ENCODE assay signal across 9 mouse cellular contexts in the genomic region with DNA sequence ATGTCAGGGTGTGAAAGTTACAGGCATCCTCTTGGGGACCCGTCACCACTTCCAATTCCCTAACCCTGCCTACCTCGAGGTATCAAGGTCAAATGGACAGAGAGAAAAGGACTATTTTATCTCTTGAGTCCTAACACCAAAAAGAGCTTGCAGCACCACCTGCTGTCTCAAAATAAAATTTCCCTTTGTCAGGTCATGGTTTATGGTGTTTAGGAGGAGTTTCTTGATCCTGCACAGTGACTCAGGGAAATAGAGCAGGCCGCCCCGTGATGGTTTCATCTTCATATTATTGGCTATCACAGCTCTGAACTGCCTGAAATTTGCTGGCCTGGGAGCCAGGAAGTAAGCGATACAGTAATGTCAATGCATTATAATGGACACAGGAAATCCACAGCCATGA. TPM values are rescaled to one million over a fixed set of nuclear protein-coding genes. Genes with fewer than 3 reads are reported as not detected.
DNase-seq lines count a peak whose midpoint lies in the region; ATAC-seq and TF ChIP-seq lines count a peak whose summit lies in the region.
"Had no signal": no experiment of that assay in that cellular context is flagged by ENCODE, and none has a peak within 500 bp of the region (broad histone marks: within the 10 kb centered on the region; RNA-seq: fewer than 3 reads in every experiment).

No protein-coding gene starts in this region.

- H3K4me3 ChIP-seq in forebrain, postnatal 0 days (ENCODE audit: low read depth, low read length) = no peak overlapping the region
- H3K4me3 ChIP-seq in forebrain, embryonic 12.5 days (replicated peaks) = no peak overlapping the region

- no peaks in the 10 kb centered on the region for H3K9me3 ChIP-seq in forebrain, postnatal 0 days (ENCODE audit: low read length)
- H3K9me3 ChIP-seq in forebrain, embryonic 12.5 days = no peaks in the 10 kb centered on the region
- H3K9me3 ChIP-seq: G1E had no signal

- TF ChIP-seq CTCF in forebrain, postnatal 0 days (IDR thresholded peaks at IDR 0.05; ENCODE audit: low read depth) = peak; percentile 73

- H3K27ac ChIP-seq in forebrain, postnatal 0 days (ENCODE audit: low read depth, low read length) = no peak overlapping the region
- H3K27ac ChIP-seq in forebrain, embryonic 12.5 days = no peak overlapping the region

- 55% methylated on average over 5 of the region's 5 CpGs for WGBS in forebrain, postnatal 0 days
- WGBS in forebrain, embryonic 12.5 days = 56% methylated on average over 5 of the region's 5 CpGs

- peak; percentile 38; the same call in 1 of the 2 replicates for ATAC-seq in forebrain, postnatal 0 days
- ATAC-seq in forebrain, embryonic 12.5 days (ENCODE audit: low FRiP score) = no peak
- peak; percentile 95 for ATAC-seq in common myeloid progenitor, adult 5-6 weeks (replicated peaks; ENCODE audit: low read depth, poor library complexity, severe bottlenecking)
- ATAC-seq in megakaryocyte, adult 5-6 weeks (ENCODE audit: poor library complexity, severe bottlenecking) = peak; percentile 51

- DNase-seq in forebrain, postnatal 0 days = peak; percentile 68
- DNase-seq in testis, postnatal 10 days (ENCODE audit: low spot score) = peak; percentile 57
- no peak for DNase-seq in testis, postnatal 14 days (ENCODE audit: low spot score)
- DNase-seq in induced T-regulatory cell, adult 2 months (ENCODE audit: low read depth) = peak; percentile 49
- DNase-seq in spleen, postnatal 14 days (ENCODE audit: low spot score in 2 of 2) = no peak

- no peaks in the 10 kb centered on the region for H3K27me3 ChIP-seq in forebrain, postnatal 0 days (ENCODE audit: insufficient read depth, low read length)
- no peaks in the 10 kb centered on the region for H3K27me3 ChIP-seq in forebrain, embryonic 12.5 days

- no peaks in the 10 kb centered on the region for H3K4me1 ChIP-seq in forebrain, postnatal 0 days (ENCODE audit: insufficient read depth)
- H3K4me1 ChIP-seq in forebrain, embryonic 12.5 days = peaks cover 4% of the 10 kb centered on the region; the same call in 1 of the 2 replicates

- H3K9ac ChIP-seq in forebrain, postnatal 0 days = no peak overlapping the region
- no peak overlapping the region for H3K9ac ChIP-seq in forebrain, embryonic 12.5 days

- no peak overlapping the region for H3K4me2 ChIP-seq in forebrain, postnatal 0 days (ENCODE audit: low read depth)
- no peak overlapping the region for H3K4me2 ChIP-seq in forebrain, embryonic 12.5 days

- H3K36me3 ChIP-seq in forebrain, postnatal 0 days (ENCODE audit: insufficient read depth) = no peaks in the 10 kb centered on the region
- no peaks in the 10 kb centered on the region for H3K36me3 ChIP-seq in forebrain, embryonic 12.5 days (replicated peaks)
- H3K36me3 ChIP-seq: G1E had no signal

RNA-seq across cellular contexts. Expression of a gene that starts 56.6 kb away (rescaled TPM):
- total RNA-seq in forebrain, postnatal 0 days (2014; rRNA removed) = 127 and 134 TPM in 2 replicates
- 16.3 and 23.1 TPM in 2 replicates for polyA plus RNA-seq in forebrain, postnatal 0 days (2015; fragmentation: Nextera tagmentation; extraction: Ambion mirVana)
- polyA plus RNA-seq in forebrain, embryonic 12.5 days (2016; fragmentation: Nextera tagmentation; extraction: Ambion mirVana) = 26.8 and 30.8 TPM in 2 replicates
- total RNA-seq in common myeloid progenitor, adult 5-6 weeks (2017) = 8.4 and 9.3 TPM in 2 replicates
- 0.21 and 0.71 TPM in 2 replicates for total RNA-seq in megakaryocyte, adult 5-6 weeks (2015)
- total RNA-seq in megakaryocyte, adult 5-6 weeks (2017) = 0.37 and 0.73 TPM in 2 replicates
- polyA plus RNA-seq: G1E had no signal

RNA-seq across cellular contexts. Expression of a gene that starts 57.0 kb away (rescaled TPM):
- total RNA-seq in forebrain, postnatal 0 days (2014; rRNA removed) = 124 and 153 TPM in 2 replicates
- polyA plus RNA-seq in forebrain, postnatal 0 days (2015; fragmentation: Nextera tagmentation; extraction: Ambion mirVana) = 96.7 and 111 TPM in 2 replicates
- polyA plus RNA-seq in forebrain, embryonic 12.5 days (2016; fragmentation: Nextera tagmentation; extraction: Ambion mirVana) = 3.7 and 3.9 TPM in 2 replicates
- total RNA-seq in common myeloid progenitor, adult 5-6 weeks (2017) = not detected in 2 replicates
- not detected in 2 replicates for total RNA-seq in megakaryocyte, adult 5-6 weeks (2015)
- total RNA-seq in megakaryocyte, adult 5-6 weeks (2017) = 0.77 TPM in 1 of 2 replicates, not detected in the other
- total RNA-seq: G1E had no signal
- polyA plus RNA-seq: G1E had no signal

Comparison
In these comparisons a context has a peak if more than half of its experiments do, and no peak if none do; other contexts are left out.
1. DNase-seq: peak in forebrain, postnatal 0 days (single experiment), testis, postnatal 10 days (single experiment) and induced T-regulatory cell, adult 2 months (single experiment); none in testis, postnatal 14 days (single experiment) and spleen, postnatal 14 days (0 of 2).
2. RNA of a gene that starts 56.6 kb away (total RNA-seq): 127 to 134 TPM in forebrain, postnatal 0 days; 8.4 to 9.3 TPM in common myeloid progenitor, adult 5-6 weeks and 0.21 to 0.73 TPM in megakaryocyte, adult 5-6 weeks; every median in the first group is over 10 times any median in the second.
3. RNA of a gene that starts 57.0 kb away (total RNA-seq): 124 to 153 TPM in forebrain, postnatal 0 days; not detected in common myeloid progenitor, adult 5-6 weeks and 0.77 TPM in megakaryocyte, adult 5-6 weeks; every median in the first group is over 10 times any median in the second.